Mouse (Mus musculus) left cerebral cortex, adult 9 months (tissue): ENCODE data around the gene Olfr1392.
"Not testable (repeated sequence)": the region's sequence is repeated elsewhere in the genome, so short reads cannot be mapped to it uniquely, and the experiment has no call there.

ENCODE experiments used
- DNase-seq, 2 experiments: peaks; one replicate each; pipeline ENCODE4 v3.0.0; 2022; ENCODE audit warnings: low spot score in 2 of 2

The Olfr1392 gene

GRCm38 (mm10) chr11:49284982-49285381, at the start of gene Olfr1392:
Gene Olfr1392, plus strand, starts transcription at chr11:49285282.
- not testable (repeated sequence) for DNase-seq

GRCm38 (mm10) chr11:49235459-49236207, 49.4 kb upstream of the Olfr1392 start:
- DNase-seq, result no peak

- DNase-seq, result no peak
These were observed 48.2 kb upstream of the Olfr1392 start for GRCm38 (mm10) chr11:49236891-49237290.

- DNase-seq, result no peak
These were observed 47.5 kb upstream of the Olfr1392 start for GRCm38 (mm10) chr11:49237532-49237931.

- no peak for DNase-seq
These were observed 44.8 kb upstream of the Olfr1392 start for GRCm38 (mm10) chr11:49240310-49240709.

- no peak for DNase-seq
These were observed 44.2 kb upstream of the Olfr1392 start for GRCm38 (mm10) chr11:49240874-49241273.

- no peak for DNase-seq
These were observed 43.6 kb upstream of the Olfr1392 start for GRCm38 (mm10) chr11:49241471-49241870.

- DNase-seq, result no peak
These were observed 42.0 kb upstream of the Olfr1392 start for GRCm38 (mm10) chr11:49242944-49243626.

- peak; percentile 84 to 90 for DNase-seq
These were observed 41.1 kb upstream of the Olfr1392 start, which contains the start of gene Mgat1 for GRCm38 (mm10) chr11:49243727-49244594. Gene Mgat1, plus strand, starts transcription at chr11:49244191.

- DNase-seq, result no peak
These were observed 40.5 kb upstream of the Olfr1392 start for GRCm38 (mm10) chr11:49244595-49244930.

- DNase-seq, result no peak
These were observed 39.9 kb upstream of the Olfr1392 start for GRCm38 (mm10) chr11:49245176-49245575.

GRCm38 (mm10) chr11:49245634-49246415, 39.3 kb upstream of the Olfr1392 start:
- DNase-seq, result no peak

GRCm38 (mm10) chr11:49246523-49246922, 38.6 kb upstream of the Olfr1392 start:
- no peak for DNase-seq

GRCm38 (mm10) chr11:49247255-49247654, 37.8 kb upstream of the Olfr1392 start:
- DNase-seq, result no peak

- no peak for DNase-seq
These were observed 36.7 kb upstream of the Olfr1392 start for GRCm38 (mm10) chr11:49248226-49248973.

GRCm38 (mm10) chr11:49248974-49249700, 35.9 kb upstream of the Olfr1392 start:
- no peak for DNase-seq

GRCm38 (mm10) chr11:49249811-49250421, 35.2 kb upstream of the Olfr1392 start:
- no peak for DNase-seq

GRCm38 (mm10) chr11:49250422-49251379, 34.4 kb upstream of the Olfr1392 start:
- DNase-seq, result peak in 1 of 2 experiments; percentile 58
